Mouse (Mus musculus): ENCODE measurements around the gene Kctd11. TPM values are rescaled to one million over a fixed set of nuclear protein-coding genes. Genes with fewer than 3 reads are reported as not detected.
"Not testable (repeated sequence)": the region's sequence is repeated elsewhere in the genome, so short reads cannot be mapped to it uniquely, and the experiment has no call there.

Gene Kctd11
- total RNA-seq, 2 experiments from 2014 or later = 1.3 to 1.5 TPM

DNA sequence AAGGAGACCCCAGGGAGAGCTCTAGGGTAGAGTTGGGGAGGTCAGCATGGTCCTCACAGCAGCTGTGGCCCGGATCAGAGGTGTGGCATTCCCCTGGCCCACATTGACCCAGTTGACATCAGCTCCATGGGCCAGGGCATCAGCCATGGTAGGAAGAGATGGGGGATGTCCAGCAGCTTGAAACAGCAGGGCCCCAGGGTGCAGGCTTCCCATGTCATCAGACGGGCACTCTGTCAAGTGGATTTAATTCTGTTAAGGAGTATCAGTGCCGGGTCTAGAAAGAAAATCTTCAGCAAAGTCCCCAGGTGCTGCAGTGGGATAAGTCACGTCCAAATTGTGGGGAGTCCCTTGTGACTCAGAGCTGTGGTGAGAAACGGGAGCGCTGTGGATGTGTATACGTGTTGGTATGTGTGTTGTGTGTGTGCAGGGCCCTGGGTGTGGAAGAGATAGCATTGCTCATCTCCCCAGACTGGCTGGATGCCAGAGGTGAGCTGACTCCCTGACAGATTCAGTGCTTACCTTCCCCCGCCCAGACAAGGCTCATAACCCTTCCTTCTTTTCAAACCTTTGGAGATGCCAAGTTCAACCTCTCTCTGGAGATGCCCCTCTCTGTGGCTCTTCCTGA, 2.4 kb upstream of the Kctd11 start:
- intact Hi-C loops (cut with DNase I) = no loop called here
- DNase-seq = no peak

DNA sequence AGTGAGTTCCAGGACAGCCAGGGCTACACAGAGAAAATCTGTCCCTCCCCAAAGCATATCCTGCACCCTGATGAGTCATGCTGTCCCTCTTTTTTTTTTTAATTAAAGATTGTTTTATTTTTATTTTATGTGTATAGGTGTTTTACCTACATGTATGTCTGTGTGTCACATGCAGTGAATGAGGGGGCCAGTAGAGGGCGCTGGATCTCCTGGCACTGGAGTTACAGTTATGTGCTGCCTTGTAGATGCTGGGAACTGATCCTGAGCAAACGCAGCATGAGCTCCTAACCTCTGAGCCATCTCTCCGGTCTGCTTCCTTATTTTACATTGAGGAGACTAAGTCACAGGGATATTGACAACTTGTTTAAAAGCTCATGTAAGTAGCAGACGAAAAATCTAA, 1.9 kb upstream of the Kctd11 start:
- intact Hi-C loops (cut with DNase I) = no loop called here
- DNase-seq = no peak

DNA sequence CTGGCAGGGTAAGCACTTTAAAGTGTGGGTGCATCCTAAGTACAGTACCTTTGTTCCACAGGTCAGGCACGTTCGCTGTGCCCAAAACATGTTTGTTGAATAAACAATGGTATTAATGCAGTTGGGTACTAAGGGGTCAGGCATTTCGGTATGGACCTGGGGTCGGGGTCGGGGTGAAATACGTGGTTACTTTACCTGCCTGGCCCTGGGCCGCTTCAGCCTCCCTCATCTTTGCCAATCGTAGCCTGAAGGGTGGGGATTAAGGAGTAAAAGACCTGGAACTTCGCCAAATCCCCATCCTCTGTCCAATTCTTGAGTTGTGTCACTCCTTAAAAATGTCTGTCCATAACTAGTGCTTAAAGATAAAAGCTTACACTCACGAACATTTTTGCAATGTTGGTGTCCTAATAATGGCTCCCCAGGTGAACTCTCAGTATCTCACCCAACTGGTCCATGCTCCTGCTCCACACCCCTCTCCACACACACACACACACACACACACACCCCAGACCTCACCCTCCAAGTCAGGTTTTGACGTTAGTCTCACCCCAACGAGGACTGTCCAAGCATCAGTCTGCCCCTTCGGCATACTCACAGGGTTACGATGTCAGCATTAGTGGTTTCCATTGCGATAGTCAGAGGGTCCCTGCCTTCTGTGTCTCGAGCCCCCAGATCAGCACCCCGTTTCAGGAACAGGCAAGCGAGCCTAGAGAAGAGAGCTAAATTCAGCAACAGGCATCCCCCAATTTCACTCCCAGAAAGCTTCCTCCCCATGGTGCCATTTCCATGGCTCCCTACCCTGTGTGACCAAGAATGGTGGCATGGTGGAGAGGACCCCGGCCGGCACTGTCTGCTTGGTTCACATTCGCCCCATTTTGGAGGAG, 823 bp upstream of the Kctd11 start:
- DNase-seq = no peak
- intact Hi-C loops (cut with DNase I) = no loop called here

- peak in 1 of 2 experiments; percentile 62 for DNase-seq
- intact Hi-C loops (cut with DNase I) = no loop called here
These were observed 727 bp downstream of the Kctd11 start for GRCm38 (mm10) chr11:69880506-69880852.

- intact Hi-C loops (cut with DNase I) = loop anchor here (5.0 to 10.0 kb wide), 3 partner anchors 77 to 225 kb away; partner anchors contain the start of genes Fgf11, Slc35g3 and Sox15
- no peak for DNase-seq
These were observed 1.5 kb downstream of the Kctd11 start for GRCm38 (mm10) chr11:69879711-69880110.

DNA sequence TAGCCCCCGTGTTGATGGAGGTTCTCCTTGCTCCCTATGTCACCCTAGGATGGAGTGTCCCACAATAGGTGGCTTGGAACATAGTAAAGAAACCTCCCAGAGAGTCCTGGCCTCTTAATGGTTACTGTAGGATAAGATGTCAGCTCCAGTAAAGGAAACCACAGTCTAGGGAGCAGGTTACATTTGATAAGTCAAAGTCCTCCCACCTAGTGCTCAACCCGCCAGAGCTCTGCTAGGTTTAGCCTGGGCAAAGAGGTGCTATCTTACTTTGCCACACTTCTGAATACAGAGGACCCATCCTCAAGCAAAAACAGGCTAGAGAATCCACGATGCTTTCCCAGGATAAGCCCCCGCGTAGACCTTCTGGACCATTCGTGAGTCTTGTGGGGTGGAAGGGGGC, 2.3 kb downstream of the Kctd11 start:
- intact Hi-C loops (cut with DNase I) = loop anchor here (5.0 to 10.0 kb wide), 3 partner anchors 77 to 224 kb away; partner anchors contain the start of genes Fgf11, Slc35g3 and Sox15

DNA sequence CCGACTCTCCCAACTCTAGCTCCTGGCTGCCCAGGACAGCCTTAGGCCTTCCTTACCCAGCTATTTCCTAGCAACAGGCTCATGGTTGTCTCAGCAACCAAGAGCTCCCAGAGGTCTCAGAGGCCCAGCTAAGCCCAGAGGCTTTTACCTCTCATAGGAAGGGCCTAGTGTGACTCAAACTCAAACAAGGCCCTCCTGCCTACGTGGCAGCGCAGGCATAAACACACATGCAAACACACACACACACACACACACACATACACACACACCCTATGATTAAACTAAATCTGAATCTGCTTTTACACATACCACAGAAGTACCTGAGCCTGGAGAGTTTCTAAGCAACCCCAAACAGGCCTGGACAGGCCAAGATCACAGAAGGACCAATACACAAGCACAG, 2.8 kb downstream of the Kctd11 start:
- no peak for DNase-seq
- intact Hi-C loops (cut with DNase I) = loop anchor here (5.0 to 10.0 kb wide), 3 partner anchors 76 to 224 kb away; partner anchors contain the start of genes Fgf11, Slc35g3 and Sox15

More for the DNA sequence above, 2.3 kb downstream of the Kctd11 start:
- DNase-seq = no peak

- no peak for DNase-seq
- intact Hi-C loops (cut with DNase I) = loop anchor here (2.0 to 10.0 kb wide), 4 partner anchors 76 to 223 kb away; partner anchors contain the start of genes Fgf11, Slc35g3 and Sox15
These were observed 3.3 kb downstream of the Kctd11 start, which contains the start of gene Tmem95 for GRCm38 (mm10) chr11:69877878-69878277. Gene Tmem95 (minus strand): TSS chr11:69878018.

DNA sequence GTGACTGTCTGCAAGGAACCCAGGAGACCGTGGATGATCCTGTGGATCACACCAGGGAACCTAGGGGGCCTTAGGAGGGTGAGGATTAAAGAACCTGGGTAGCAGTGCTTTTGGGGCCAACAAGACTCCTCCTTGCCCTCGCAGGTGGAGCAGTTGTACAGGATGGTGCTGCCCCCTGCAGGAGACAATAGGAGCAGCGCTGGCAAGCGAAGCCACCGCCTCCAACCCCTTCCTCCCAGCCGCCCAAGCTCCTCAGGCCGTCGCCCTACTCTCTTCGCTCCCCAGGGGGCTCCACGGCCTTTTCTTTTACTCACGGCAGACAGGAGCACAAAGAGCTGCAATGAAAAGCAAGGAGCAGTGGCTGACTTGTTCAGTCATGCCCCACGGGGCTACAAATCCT, 4.3 kb downstream of the Kctd11 start:
- DNase-seq = peak; percentile 81 to 83

GRCm38 (mm10) chr11:69876186-69876585, 5.0 kb downstream of the Kctd11 start:
- intact Hi-C loops (cut with DNase I) = loop anchor here (2.0 to 10.0 kb wide), 4 partner anchors 74 to 221 kb away; partner anchors contain the start of genes Fgf11, Slc35g3 and Sox15

More for the DNA sequence above, 4.3 kb downstream of the Kctd11 start:
- intact Hi-C loops (cut with DNase I) = loop anchor here (2.0 to 10.0 kb wide), 4 partner anchors 75 to 222 kb away; partner anchors contain the start of genes Fgf11, Slc35g3 and Sox15

DNA sequence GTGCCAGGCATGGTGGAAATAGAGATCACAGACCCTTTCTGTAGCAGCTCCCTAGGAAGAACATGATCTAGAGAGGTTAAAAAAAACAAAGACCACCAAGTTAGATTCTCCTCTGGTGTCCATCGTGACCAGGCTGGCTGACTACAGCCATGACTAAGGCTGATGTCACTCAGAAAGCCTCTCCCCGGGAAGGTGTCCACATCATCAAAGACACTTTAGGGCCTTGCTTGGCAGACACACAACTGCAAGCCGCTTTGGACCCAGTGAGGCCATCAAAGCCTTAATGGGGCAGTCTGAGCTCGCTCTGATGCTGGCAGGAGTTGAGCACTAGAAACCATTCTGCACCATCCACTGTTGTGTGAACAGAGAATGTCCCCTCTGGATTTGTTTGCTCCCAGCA, 8.8 kb downstream of the Kctd11 start:
- DNase-seq = no peak
- intact Hi-C loops (cut with DNase I) = loop anchor here (10.0 kb wide), 1 partner anchor 218 kb away; the partner anchor contains the start of gene Sox15

More at GRCm38 (mm10) chr11:69876186-69876585, 5.0 kb downstream of the Kctd11 start:
- no peak for DNase-seq

- no peak for DNase-seq
- intact Hi-C loops (cut with DNase I) = loop anchor here (10.0 kb wide), 1 partner anchor 217 kb away; the partner anchor contains the start of gene Sox15
These were observed 9.4 kb downstream of the Kctd11 start for GRCm38 (mm10) chr11:69871822-69872221.

GRCm38 (mm10) chr11:69870289-69871069, 10.7 kb downstream of the Kctd11 start:
- no peak for DNase-seq

DNA sequence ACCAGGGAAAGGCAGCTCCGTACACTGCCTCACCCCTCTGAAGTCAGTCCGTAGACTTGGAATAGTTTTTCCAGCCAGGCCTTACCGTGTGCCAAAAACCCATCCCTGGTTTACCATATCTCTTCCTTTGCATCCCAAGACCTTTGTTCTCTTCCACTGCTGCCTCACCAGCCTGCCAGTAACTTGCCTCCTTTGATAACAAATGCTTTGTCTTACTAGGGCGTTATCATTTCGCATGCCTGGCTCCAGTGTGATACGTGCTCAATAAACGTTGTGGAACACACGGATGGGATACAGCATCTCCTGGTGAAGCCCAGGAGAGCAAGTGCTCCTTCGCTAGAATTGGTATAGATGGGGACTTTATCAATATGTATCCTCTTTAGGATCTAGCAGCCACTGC, 13.9 kb downstream of the Kctd11 start:
- intact Hi-C loops (cut with DNase I) = no loop called here
- DNase-seq = no peak

More at GRCm38 (mm10) chr11:69870289-69871069, 10.7 kb downstream of the Kctd11 start:
- intact Hi-C loops (cut with DNase I) = loop anchor here (10.0 kb wide), 1 partner anchor 216 kb away; the partner anchor contains the start of gene Sox15

- DNase-seq = no peak
- intact Hi-C loops (cut with DNase I) = no loop called here
These were observed 15.6 kb downstream of the Kctd11 start for GRCm38 (mm10) chr11:69865561-69865960.

GRCm38 (mm10) chr11:69864138-69864860, 16.9 kb downstream of the Kctd11 start:
- DNase-seq = no peak
- intact Hi-C loops (cut with DNase I) = no loop called here

DNA sequence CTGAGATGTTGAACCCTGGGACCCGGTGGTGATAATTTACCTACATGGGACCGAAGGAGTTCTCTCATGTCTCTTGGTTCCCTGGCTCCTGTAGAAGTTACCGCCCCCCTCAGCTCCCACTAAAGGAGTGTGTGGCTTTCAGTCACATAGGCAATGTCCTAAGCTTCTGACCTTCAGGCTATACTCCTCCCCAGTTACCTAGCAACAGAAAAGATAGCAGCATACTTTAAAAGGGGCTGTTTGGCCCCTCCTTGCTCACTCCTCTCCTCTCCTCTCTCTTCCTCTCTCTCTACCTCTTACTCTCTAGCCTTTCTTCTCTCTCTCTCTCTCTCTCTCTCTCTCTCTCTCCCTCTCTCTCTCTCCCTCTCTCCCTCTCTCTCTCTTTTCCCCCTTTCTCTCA, 17.5 kb downstream of the Kctd11 start:
- DNase-seq; intact Hi-C loops (cut with DNase I): not testable (repeated sequence)

DNA sequence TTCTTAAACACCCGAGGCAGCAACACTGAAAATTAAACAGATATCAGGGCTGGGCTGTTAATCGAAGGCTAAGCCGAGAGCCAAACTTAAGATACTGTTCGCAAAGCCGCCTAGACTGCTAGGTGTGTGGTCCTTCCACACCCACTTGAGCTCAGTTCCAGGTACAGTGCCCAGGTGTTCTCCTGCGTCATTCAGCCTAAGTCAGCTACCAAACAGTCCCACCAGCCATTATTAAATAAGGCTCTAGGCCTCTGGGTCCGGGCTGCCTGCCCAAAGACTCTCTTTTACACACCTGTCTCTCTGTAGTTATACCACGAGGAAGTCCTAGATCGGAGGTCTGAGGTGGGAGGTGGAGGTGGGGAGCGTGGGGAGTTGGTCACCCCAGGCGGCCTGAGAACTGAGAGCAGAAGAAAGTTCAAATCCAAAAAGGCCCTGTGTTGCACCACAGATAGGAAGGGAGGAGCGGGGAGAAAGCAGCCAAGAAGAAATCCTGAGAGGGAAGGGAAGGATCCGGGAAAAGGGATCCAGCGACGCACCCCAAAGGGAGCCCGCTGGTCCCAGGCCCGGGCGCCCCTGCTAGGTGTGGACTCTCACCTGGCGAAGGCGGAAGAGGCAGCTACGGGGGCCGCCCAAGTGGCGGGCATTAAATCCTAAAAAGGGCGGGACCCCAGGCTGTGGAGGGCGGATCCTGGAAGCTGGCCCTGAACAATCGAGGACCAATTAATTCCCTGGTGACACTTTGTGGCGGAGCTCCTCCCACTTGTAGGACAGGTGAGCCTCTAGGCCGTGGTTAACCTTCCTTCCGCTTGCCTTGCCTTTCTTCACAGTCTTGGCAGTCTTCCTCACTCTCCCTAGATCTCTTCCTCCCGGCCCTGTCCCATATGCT, 22.9 kb downstream of the Kctd11 start, which contains the start of gene Tnk1:
Gene Tnk1, minus strand, starts transcription at position 618 of the 886 bp plus-strand sequence.
- intact Hi-C loops (cut with DNase I) = no loop called here
- no peak for DNase-seq

All from gastrocnemius, postnatal 36 days (tissue).